Mouse (Mus musculus) embryo, embryonic 11.5 days (tissue): Measurements from ENCODE around the gene Nsmce1.
A peak's percentile ranks its signal among the peaks of the same experiment; 100 is the strongest.

Source experiments
- DNase-seq: peaks from one replicate; pipeline ENCODE4 v3.0.0-alpha.2; 2012; ENCODE audit warnings: low read depth, low spot score

Nsmce1 gene

GRCm38 (mm10) chr7:125490947-125491735 is at the start of gene Nsmce1:
Nsmce1 (minus strand) TSS chr7:125491596.
- DNase-seq = peak; percentile 88

DNA sequence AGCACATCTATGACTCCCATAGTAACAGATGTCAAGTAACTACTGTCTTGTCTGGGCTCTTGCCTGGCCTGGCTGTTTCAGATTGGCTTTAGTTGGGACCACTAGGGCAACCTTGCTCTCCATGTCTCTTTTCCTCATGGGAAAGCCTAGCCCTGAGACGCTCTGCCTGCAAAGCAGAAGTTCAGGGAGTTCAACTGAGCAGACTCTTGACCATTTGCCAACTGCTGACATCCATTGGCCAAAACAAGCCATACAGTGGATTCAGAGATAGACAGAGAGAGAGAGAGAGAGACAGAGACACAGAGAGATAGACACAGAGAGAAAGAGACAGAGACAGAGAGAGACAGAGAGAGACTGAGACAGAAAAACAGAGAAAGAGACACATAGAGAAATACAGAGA is 49.6 kb upstream of the Nsmce1 start:
- no peak for DNase-seq

DNA sequence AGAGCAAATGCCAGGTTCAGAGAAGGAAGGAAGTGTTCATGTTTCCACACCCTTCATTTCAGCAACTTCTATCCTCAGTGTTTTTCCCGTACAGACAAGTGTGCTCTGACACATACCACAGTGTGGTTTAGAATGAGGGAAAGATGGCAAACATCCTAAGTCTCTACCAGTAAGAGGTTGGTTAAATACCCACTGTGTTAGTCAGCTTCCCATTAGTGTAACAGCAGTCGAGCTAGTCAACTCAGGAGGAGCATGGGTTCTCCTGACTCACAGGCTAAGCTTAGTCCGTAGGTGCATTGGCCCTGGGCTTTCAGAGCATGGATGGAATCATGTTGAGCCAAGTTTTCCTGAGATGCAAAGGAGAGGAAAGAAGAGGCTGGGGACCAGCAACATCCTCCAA is 48.0 kb upstream of the Nsmce1 start:
- no peak for DNase-seq

DNA sequence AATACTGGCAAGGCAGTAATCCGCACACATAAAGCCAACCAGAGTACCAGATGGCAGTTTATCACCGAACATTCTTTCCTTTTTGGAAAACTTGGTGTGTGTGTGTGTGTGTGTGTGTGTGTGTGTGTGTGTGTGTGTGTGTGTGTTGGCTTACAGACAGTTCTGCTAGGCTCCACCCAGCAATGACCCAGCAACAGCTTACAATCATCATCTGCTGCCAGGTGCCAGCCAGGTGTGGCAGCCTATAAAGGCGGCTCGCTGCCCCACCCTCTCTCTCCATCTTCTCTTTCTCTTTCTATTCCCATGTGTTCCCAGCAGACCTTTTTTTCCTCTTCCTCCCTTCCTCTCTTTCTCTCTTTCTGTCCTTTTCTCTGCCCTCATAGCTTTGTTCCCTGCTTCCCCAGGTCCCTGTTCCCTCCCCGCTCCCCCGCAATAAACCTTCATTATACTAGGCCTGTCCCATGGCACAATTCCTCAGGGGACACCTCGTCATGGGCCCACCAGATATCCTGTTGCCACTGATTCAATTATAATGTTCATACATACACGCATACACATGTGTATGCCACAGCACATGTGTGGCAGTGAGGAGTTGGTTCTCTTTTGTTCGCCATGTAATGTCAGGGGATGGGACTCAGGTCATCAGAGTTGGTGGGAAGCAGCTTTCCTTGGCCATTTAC is 36.6 kb upstream of the Nsmce1 start:
- DNase-seq = no peak

GRCm38 (mm10) chr7:125527186-125527585 is 35.8 kb upstream of the Nsmce1 start:
- DNase-seq = no peak

GRCm38 (mm10) chr7:125523051-125523450 is 31.7 kb upstream of the Nsmce1 start:
- no peak for DNase-seq

GRCm38 (mm10) chr7:125519715-125520114 is 28.3 kb upstream of the Nsmce1 start:
- no peak for DNase-seq

DNA sequence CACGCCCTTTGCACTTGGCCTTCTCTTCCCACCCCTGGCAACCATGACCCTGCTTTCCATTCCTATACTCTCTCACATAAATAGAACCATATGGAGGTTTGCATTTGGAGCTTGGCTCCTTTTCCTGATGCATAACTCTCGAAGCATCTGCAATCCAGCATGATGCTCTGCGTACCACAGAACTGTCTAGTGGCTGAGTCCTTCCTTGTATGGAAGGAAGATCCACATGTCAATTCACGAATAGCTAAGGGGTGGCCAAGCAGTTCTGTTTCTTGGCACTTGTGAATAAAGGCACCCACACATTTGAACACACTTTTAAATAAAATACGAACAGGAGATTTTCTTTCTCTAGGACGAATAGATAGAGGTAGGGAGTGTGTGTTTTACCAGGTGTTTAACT is 26.1 kb upstream of the Nsmce1 start:
- no peak for DNase-seq

DNA sequence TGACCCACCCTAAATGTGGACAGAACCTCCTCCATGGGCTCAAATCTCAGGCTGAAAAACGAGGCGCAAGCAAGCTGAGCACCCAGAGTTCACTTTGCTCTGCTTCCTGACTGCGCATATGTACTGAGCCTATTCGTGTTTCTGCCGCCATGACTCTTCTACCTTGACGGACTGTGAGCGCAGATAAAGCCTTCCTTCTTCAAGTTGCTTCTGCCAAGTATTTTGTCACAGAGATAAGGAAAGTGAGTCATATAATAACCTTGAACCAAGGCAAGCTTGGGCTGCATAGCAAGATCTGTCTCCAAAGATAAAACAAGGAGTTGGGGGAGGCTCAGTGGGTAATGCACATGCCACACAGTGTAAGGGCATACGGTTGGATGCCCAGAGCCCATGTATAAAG is 25.3 kb upstream of the Nsmce1 start:
- DNase-seq = no peak

DNA sequence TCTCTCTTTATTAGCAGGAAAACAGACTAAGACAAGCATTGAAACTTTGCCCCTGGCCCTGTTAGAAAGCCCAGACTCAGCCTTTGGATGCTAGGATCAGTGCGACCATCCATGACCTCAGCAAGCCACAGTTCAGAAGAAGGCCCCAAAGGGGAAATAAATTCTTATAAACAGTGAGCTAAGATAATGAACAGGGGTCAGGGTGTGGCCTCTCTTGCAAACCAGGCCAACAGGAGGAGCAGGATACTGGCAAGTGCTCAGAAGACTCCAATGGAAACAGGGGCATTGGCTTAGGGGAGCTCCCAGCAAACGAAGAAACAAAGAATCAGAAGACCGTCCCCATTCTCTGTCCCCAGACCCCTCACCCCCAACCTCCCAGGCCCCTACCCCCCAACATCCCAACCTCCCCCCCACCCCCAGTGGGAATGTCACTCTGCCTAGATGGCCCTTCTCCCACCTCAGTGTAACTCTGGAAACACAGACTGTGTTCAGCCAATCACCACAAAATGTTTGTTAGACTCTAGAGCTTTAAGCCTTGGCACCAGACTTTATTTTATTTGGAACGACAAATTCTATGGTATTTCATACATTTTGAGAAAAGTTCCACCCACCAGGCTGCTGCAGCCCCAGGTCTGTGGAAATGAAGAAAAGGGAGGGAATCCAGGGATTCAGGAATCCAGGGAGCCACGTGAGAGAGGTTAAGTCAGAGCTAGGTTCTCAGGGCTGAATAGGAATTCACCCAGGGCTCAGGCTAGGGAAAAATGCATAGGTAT is 23.9 kb upstream of the Nsmce1 start:
- no peak for DNase-seq

DNA sequence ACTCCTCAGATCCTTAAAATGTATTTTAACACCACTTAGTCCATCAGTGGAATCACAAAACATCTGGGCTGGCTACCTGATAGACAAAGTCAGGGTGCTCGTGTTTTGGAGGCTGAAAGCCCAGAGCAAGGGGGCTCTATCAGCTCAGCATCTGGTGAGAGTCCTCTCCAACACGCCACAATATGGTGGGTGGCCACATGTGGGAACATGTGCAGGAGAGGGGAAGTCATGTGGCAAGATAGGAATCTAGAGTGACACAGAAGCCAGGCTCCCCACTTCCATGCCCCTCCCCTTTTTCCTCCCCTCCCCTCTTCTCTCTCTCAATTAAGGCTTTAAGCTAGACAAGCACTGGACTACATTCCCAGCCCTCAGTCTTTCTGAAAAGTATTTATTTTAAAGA is 20.5 kb upstream of the Nsmce1 start:
- DNase-seq = no peak

- no peak for DNase-seq
These were observed 20.0 kb upstream of the Nsmce1 start for GRCm38 (mm10) chr7:125511432-125511831.

- no peak for DNase-seq
These were observed 15.9 kb upstream of the Nsmce1 start for GRCm38 (mm10) chr7:125507279-125507678.

DNA sequence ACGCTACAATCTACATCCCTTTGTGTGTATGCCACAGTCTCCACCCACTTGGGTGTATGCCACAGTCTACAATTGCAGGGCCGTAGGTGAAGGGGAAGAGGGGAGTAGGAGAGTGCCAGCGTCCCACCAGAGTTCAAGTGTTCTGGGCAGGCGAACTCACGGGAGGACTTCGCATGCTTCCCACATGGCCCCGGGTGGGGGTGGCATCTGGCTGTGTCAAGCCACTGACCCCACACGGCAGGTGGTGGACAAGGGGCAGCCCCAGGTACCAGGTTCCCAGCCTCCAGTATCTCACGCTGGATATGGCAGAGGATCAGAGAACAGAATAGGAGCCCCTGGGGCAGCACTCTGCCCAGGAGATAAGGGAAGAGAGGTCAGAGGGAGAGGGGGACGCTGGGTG is 14.2 kb upstream of the Nsmce1 start:
- no peak for DNase-seq

- DNase-seq = no peak
These were observed 13.2 kb upstream of the Nsmce1 start for GRCm38 (mm10) chr7:125504618-125505017.

DNA sequence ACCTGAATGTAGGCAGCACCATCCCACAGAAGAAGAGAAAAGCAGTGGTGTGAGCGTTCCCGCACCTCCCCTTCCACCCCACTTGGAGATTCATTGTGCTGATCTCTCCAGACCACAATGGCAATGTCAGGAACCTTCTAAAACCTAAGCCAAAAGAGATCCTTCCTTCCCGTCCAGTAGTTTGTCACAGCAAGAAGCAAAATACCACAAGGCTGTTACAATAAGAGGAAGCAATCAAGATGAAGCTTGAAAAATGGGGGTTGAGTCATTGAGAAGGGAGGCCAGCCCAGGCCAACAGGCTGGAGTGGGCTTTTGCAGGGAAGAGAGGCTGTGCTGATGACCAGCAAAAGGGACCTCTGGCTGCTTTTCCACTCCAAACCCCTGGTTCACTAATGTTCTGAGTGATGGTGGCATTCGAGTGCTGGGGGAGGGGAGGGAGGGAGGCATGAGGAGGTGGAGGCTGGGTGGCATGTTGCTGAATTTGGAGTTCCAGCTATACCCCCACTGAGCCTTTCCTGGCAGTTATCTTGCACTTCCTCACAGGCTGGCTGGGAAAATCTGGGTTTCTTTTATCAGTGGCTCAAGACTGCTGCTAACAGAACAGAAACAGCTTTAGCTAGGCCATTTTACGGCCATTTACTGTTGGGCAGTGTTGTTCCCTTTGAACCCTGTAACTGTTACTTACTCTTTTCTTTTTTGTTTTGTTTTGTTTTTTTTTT is 12.1 kb upstream of the Nsmce1 start:
- no peak for DNase-seq

DNA sequence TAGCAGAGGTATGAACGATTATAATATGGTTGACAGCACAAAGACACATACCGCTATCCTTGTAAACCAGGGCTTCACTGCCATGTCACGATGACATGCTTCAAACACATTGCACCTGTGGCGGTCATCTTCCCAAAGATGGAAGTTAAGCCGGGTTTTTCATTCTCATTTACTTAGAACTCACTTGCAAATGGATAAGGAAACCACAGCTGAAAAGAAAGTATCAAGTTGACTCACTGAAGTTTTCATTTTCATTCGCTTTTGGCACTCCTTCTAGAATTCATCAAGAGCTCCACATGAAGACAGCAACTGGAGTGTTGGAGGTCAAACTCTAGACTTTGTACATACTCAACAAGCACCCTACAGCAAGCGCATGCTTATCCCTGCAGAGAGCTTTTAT is 9.5 kb upstream of the Nsmce1 start:
- DNase-seq = no peak

DNA sequence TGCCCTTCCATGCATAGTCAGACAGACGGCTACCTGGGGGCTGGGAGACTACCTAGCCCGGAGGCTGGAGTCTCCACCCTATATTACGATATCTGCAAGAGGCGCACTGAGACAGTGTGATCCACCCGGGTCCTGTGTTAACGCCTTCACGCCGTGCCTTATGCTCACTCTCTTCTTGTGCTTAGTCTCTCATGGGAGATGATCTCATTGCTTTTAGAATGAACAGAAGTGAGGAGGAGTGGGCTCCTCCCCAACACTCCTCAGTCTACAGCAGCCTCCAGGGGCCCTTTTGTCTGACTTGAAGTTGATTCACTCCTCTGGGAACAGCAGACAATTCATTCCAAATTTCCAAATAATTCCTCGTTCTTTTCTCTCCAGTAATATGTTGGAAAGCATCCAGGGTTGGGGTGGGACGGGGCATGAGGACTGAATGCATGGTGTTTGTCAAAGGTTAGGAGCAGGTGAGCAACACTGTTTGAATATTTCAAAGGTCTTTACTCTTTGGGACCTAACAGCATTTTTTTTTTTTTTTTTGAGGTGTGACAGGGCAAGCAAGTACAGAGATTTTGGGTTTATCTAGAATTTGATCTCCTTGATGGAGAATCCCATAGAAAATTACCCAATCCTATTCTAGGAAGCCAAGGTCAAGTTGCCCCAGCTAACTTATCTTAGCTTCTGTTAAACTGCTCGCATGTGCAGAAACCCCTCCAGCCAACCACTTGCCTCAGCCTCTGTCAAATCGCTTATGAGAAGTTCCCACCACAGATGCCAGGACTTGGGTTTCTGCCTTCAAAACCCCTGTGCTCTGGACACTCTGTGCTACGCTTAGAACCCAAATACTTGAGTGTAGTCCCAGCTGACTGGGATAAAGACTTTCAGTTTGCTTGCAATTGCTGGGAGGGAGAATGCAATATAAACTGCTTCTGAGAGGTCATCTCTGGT is 8.8 kb upstream of the Nsmce1 start:
- no peak for DNase-seq

DNA sequence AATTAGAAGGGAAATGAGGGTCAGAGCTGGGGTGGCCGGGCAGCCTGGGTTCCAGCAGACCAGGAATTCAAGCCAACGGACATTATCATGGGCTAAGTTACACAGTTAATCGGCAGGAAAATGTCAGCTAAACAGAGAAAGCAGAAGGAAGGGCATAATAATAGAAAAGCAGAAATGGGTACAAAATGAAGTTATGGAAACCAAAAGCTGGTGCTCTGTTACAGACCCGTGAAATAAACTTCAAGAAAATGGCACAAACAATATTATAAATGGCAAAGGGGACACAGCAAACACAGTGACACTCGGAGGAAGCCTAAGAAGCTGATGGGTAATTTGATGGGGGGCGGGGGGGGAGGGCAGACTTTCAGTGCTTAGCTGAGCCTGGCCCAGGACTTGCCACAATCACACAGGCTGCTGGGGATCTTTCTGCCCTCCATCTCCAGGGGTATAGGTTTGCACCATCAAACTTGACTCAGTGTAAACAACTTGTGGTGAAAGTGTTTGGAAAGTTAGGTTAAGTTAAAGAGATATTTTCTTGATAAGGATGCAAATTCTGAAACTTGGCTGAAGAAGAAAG is 4.6 kb upstream of the Nsmce1 start:
- no peak for DNase-seq

DNA sequence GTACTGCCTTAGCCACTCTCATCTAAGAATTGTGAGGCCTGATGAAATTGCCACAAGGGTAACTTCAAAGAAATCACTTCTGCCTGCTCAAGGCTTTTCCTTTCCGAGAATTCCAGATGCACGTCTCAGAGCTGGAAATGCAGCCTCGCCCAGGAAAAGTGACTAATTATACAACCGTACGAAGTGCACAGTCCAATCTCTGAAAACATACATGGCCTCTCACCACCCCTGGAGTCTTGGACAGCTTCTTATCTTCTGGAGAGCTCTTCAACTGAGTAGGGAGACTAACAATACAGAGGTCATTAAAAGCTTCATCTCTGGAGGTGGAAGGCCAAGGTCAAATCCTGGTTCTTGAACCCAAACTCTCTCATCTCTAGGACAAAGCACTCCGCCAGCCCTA is 1.2 kb upstream of the Nsmce1 start:
- DNase-seq = no peak
